Mouse (Mus musculus): ENCODE results near the gene Gm266.

GRCm38 (mm10) chr12:111474893-111475643 lies 10.6 kb downstream of the Gm266 start:
- TF ChIP-seq POLR2A (IDR thresholded peaks at IDR 0.05; ENCODE audit: borderline replicate concordance, low read depth, low read length), result no peak
- no peak for TF ChIP-seq CTCF (IDR thresholded peaks at IDR 0.05; ENCODE audit: low read depth, low read length)

Data from bone marrow macrophage, adult 2 months (primary cell).